Mouse (Mus musculus) neural tube, embryonic 14.5 days (tissue): ENCODE data around the gene Fitm2. TPM values are rescaled to one million over a fixed set of nuclear protein-coding genes. Genes with fewer than 3 reads are reported as not detected.

Experiments
- ATAC-seq: fragments of 200-750 bp; cut with Nextera tagmentation; 2 replicates; pipeline ENCODE4 v1.8.0; 2017; ENCODE audit warnings: low read depth, mild to moderate bottlenecking, moderate TSS enrichment, moderate library complexity
- H3K27ac ChIP-seq: fragments of 300-500 bp; sonication (generic); 2 replicates; pipeline ENCODE4 v1.5.1; 2014; ENCODE audit warnings: low read depth, mild to moderate bottlenecking, control low read depth, low read length, moderate library complexity, mixed read lengths
- H3K27me3 ChIP-seq: fragments of 300-500 bp; sonication (generic); 2 replicates; pipeline ENCODE4 v1.6.1; 2014; ENCODE audit warnings: low read length; ENCODE audit not compliant: control insufficient read depth, insufficient read depth
- H3K36me3 ChIP-seq: fragments of 300-500 bp; sonication (generic); 2 replicates; pipeline ENCODE4 v1.6.1; 2014; ENCODE audit warnings: low read length, mixed read lengths; ENCODE audit not compliant: control insufficient read depth, insufficient read depth
- H3K4me1 ChIP-seq: fragments of 300-500 bp; sonication (generic); 2 replicates; pipeline ENCODE4 v1.6.1; 2014; ENCODE audit warnings: low read length; ENCODE audit not compliant: control insufficient read depth, insufficient read depth
- H3K4me2 ChIP-seq: fragments of 300-500 bp; sonication (generic); 2 replicates; pipeline ENCODE4 v1.6.1; 2014; ENCODE audit warnings: mild to moderate bottlenecking, low read depth, low read length, control low read depth
- H3K4me3 ChIP-seq: fragments of 300-500 bp; sonication (generic); 2 replicates; pipeline ENCODE4 v1.5.1; 2014; ENCODE audit warnings: low read depth, low read length, control low read depth, mixed read lengths
- H3K9ac ChIP-seq: fragments of 300-500 bp; sonication (generic); replicated peaks from 2 replicates; pipeline ENCODE4 v1.6.1; 2014; ENCODE audit warnings: low read depth, mild to moderate bottlenecking, control low read depth, low read length, mixed read lengths
- H3K9me3 ChIP-seq: fragments of 300-500 bp; sonication (generic); 2 replicates; pipeline ENCODE4 v1.6.1; 2016; ENCODE audit warnings: low read length; ENCODE audit not compliant: control insufficient read depth
- WGBS: fragments of 180-500 bp; shearing (Covaris S2); extraction: QIAGEN DNeasy Blood & Tissue Kit; methylation state at CpG from one replicate; pipeline ENCODE4 v1.1.7; 2014; 5-methylcytosine and 5-hydroxymethylcytosine counted together
- polyA plus RNA-seq: library from polyadenylated mRNA; unstranded; fragments of >200 nt; fragmentation: Nextera tagmentation; extraction: Ambion mirVana; gene quantifications from 2 replicates; pipeline ENCODE4 v1.2.1, GENCODE M21; 2014

Gene Fitm2
- polyA plus RNA-seq, result 16.2 and 18.8 TPM in 2 replicates

DNA sequence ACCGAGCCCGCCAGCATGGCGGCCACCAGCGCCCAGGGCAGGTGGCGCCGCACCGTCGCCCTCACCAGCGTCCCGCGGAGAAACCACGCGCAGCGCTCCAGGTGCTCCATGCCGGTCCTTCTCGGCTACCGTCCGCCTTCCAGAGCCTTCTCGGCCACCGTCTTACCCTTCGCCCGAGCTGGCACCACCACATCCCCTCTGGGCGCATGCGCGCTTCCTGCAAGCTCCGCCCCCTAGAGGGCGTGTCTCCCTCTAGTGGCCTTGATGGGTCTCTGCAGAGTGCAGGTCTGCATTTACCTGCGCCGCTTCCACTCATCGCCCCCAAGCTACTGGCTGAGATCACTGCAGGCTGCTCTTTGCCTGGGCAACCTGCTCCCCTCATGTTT lies at the start of gene Fitm2:
Gene Fitm2 (minus strand): TSS at position 164 of the 386 bp plus-strand sequence.
- WGBS, result under 1% methylated on average over 27 of the region's 30 CpGs
- Histone ChIP-seq H3K4me2 (peak within 1 kb of the TSS; percentile 85), H3K9ac (peak within 1 kb of the TSS; percentile 75), H3K9me3 (no peaks in the 10 kb centered on the region), H3K4me3 (peak within 1 kb of the TSS; percentile 87), H3K4me1 (0 out of 2 replicates have a peak, but pooled peaks cover 4% of the 10 kb centered on the region), H3K27ac (peak within 1 kb of the TSS; percentile 81), H3K27me3 (no peaks in the 10 kb centered on the region), H3K36me3 (peaks cover 14% of the 10 kb centered on the region)
- ATAC-seq, result peak; percentile 96

DNA sequence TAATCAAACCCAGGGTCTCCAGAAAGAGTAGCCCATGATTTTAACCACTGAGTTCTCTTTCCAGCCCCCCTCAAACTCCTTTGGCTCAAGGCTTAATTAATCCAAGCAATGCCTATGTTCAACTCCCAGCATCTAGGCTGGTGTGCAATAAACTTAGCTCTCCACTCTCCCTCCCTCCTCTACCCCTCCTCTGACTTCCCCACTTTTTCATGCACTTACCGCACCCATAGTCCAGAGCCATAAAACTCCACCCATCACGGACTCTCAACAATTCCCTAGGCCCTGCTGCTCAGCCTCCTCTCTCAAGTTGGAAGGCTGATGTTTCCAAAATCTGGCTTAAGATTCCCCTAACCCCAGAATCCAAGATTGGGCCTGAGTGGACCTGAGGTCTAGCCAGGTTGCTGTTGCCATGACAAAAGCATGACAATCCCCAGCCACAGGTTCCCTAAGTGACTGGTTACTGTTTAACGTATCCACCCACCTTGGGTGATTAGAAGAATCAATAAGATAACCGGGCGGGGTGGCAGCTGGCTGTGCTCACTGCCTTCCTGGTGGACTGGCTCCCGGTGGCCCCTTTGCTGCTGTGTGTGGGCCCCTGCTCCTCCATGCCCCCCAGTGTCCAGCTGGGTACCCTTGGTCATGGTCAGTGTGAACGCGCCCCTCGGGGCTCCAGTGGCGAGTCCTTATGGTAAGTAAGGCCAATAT lies 34.0 kb upstream of the Fitm2 start, which contains the start of gene Hnf4a:
Gene Hnf4a (plus strand): TSS at position 509 of the 705 bp plus-strand sequence.
- Histone ChIP-seq H3K27me3 (no peaks in the 10 kb centered on the region), H3K9ac (no peak within 1 kb of the TSS), H3K9me3 (no peaks in the 10 kb centered on the region), H3K36me3 (no peaks in the 10 kb centered on the region), H3K4me3 (no peak within 1 kb of the TSS), H3K4me1 (no peaks in the 10 kb centered on the region), H3K27ac (no peak within 1 kb of the TSS), H3K4me2 (no peak within 1 kb of the TSS)
- 75% methylated on average over 10 of the region's 10 CpGs for WGBS
- ATAC-seq, result no peak

DNA sequence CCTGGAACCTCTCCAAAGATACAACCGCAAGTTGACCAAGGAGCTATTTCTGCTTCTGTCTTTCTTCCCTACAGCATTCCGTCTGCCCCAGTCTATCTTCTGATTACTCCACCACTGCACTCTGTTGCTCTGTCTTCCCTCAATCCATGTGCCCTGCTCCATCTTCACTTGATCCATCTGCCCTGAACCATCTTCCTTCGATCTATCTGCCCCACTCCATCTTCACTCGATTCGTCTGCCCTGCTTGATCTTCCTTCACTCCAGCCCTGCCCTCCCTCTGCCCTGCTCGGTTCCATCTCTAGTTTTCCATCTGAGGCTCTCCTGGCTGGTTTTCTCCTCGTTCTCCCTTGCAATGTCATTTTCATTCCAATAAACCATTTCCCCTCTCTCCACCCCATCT lies 30.8 kb upstream of the Fitm2 start:
- H3K4me1 ChIP-seq, result no peaks in the 10 kb centered on the region
- no peak overlapping the region for H3K4me2 ChIP-seq
- H3K36me3 ChIP-seq, result no peaks in the 10 kb centered on the region
- H3K9ac ChIP-seq, result no peak overlapping the region
- H3K27ac ChIP-seq, result no peak overlapping the region
- WGBS, result 65% methylated on average over 7 of the region's 7 CpGs
- no peak for ATAC-seq
- no peak overlapping the region for H3K4me3 ChIP-seq
- no peaks in the 10 kb centered on the region for H3K9me3 ChIP-seq
- H3K27me3 ChIP-seq, result no peaks in the 10 kb centered on the region

DNA sequence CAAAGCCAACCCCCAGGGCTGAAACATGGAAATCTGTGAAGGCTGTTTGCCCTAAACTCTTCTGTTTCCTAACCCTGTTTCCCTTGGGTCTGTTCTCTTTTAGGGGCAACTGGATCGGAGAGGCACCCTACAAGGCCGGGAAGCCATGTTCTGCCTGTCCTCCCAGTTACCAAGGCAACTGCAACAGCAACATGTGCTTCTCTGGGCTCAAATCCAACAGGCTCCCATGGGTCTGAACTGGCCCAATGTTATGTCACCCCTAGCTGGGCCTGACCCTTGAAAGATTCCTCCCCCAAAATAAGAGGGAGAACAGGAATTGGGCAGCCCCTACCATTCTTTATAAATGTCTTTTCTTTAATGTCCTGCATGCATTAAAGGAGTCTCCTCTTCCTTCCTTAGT lies 29.8 kb upstream of the Fitm2 start:
- Histone ChIP-seq H3K4me2 (no peak overlapping the region), H3K4me1 (no peaks in the 10 kb centered on the region), H3K27ac (no peak overlapping the region), H3K4me3 (no peak overlapping the region), H3K9me3 (no peaks in the 10 kb centered on the region), H3K9ac (no peak overlapping the region), H3K36me3 (no peaks in the 10 kb centered on the region), H3K27me3 (no peaks in the 10 kb centered on the region)
- no peak for ATAC-seq
- 65% methylated on average over 2 of the region's 2 CpGs for whole genome bisulfite sequencing

DNA sequence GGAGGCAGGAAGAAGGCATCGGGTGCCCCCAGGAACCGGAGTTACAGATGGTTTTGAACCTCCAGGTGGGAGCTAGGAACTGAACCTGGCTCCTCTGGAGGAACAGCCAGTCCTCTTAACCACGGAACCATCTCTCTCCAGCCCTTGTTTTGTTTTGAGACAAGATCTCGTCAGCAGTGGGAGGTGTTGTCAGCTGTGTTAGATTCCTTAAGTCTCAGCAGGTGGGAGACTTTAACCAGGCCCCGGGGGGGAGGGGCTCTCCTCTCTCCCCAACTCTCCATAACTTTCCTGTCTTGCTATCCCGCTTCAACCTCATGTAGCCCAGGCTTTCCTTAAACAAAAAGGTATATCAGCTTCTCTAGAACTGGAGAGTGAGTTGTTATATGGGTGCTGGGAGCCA lies 22.0 kb upstream of the Fitm2 start:
- Histone ChIP-seq H3K27ac (no peak overlapping the region), H3K4me2 (no peak overlapping the region), H3K4me1 (no peaks in the 10 kb centered on the region), H3K9me3 (no peaks in the 10 kb centered on the region), H3K4me3 (no peak overlapping the region), H3K36me3 (no peaks in the 10 kb centered on the region), H3K9ac (no peak overlapping the region), H3K27me3 (no peaks in the 10 kb centered on the region)
- no peak for ATAC-seq
- WGBS, result 58% methylated on average over 6 of the region's 6 CpGs

DNA sequence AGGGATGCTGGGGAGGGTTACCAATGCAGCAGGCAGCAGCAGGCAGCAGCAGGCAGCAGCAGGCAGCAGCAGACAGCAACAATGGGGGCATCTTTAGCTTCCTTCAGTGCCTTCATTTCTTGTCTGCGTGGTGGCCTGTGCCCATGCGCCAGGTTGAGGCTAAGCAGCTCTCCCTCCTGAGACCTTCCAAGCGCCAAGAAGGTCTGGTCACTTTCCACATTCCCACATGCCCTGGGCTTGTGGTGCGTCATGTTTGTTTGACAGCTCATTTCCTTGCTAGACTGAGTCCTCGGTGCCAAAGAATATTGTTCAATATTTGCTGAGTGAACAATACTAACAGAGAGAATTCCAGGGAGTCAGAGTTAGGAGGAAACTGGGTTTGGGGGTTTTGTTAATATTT lies 21.5 kb upstream of the Fitm2 start:
- Histone ChIP-seq H3K27ac (no peak overlapping the region), H3K9me3 (no peaks in the 10 kb centered on the region)
- WGBS, result 64% methylated on average over 5 of the region's 5 CpGs

DNA sequence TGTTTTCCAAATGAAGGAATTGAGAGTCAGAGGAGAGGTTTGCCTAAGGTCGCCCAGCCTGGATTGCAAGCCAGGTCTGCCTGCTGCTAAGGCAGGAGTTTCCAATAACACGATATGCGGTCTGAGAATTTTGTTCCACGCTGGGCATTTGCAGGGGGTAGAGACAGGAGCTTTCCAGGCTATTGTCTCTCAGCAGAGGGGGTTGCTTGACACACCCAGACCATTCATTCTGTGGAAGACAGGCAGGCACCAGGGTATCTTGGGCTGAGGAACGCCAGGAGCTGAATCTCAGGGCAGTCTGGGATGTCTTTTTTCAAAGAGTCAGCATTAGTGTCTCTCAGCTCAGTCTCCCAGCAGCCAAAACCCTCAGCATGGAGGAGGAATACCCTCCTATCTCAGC lies 20.6 kb upstream of the Fitm2 start:
- Histone ChIP-seq H3K27me3 (no peaks in the 10 kb centered on the region), H3K36me3 (no peaks in the 10 kb centered on the region), H3K4me2 (no peak overlapping the region), H3K4me1 (no peaks in the 10 kb centered on the region), H3K27ac (no peak overlapping the region), H3K4me3 (no peak overlapping the region), H3K9ac (no peak overlapping the region), H3K9me3 (no peaks in the 10 kb centered on the region)
- ATAC-seq, result no peak
- WGBS, result 20% methylated on average over 5 of the region's 5 CpGs

More for the DNA sequence above, 21.5 kb upstream of the Fitm2 start:
- no peaks in the 10 kb centered on the region for H3K36me3 ChIP-seq
- ATAC-seq, result no peak
- no peaks in the 10 kb centered on the region for H3K4me1 ChIP-seq
- H3K27me3 ChIP-seq, result no peaks in the 10 kb centered on the region
- no peak overlapping the region for H3K9ac ChIP-seq
- no peak overlapping the region for H3K4me3 ChIP-seq
- no peak overlapping the region for H3K4me2 ChIP-seq

DNA sequence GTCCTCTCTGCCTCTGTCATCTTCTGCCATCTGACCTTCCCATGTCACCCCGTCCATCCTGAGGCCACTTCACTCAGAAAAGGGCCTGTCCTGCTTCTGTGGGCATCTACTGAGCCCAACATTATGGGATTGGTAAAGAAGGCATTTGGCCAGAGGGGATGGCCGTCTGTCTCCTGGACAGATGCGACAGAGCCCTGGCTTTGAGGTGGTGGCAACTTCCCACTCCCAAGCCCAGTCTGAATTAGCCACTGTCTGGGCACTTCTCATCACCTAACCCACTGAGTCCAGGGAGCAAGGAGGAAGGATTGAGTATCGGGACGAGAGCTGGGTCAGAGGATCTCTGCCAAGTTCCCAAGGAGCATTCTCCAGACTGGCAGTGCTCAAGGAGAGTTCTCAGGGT lies 19.6 kb upstream of the Fitm2 start, which contains the start of gene R3hdml:
Gene R3hdml (plus strand): TSS at position 301 of the 400 bp plus-strand sequence.
- H3K27ac ChIP-seq, result no peak within 1 kb of the TSS; the same call in 1 of the 2 replicates
- H3K9me3 ChIP-seq, result no peaks in the 10 kb centered on the region
- WGBS, result 77% methylated on average over 5 of the region's 5 CpGs
- H3K27me3 ChIP-seq, result no peaks in the 10 kb centered on the region
- no peak within 1 kb of the TSS for H3K9ac ChIP-seq
- no peak within 1 kb of the TSS for H3K4me2 ChIP-seq
- no peaks in the 10 kb centered on the region for H3K4me1 ChIP-seq
- ATAC-seq, result no peak
- H3K4me3 ChIP-seq, result no peak within 1 kb of the TSS
- H3K36me3 ChIP-seq, result no peaks in the 10 kb centered on the region

DNA sequence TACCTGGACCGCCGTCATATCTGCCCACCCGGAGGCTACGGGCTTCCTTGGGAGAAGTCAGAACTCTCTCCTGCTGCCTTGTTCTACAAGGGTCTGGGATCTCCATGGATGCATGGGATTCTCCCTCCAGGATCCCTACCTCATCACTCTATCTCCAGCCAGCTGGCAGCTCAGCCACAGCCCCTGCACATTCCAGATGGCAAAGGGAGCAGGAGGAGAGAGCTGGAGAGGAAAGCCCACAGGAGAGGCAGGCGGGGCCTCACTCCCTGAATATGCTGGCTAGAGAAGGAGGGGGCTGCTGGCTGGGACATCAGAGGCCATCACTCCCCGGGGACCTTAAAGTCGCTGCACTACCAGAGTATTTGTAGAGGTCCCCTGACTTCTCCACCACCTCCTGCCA lies 18.9 kb upstream of the Fitm2 start:
- Histone ChIP-seq H3K27ac (no peak overlapping the region; the same call in 1 of the 2 replicates), H3K36me3 (no peaks in the 10 kb centered on the region), H3K4me3 (no peak overlapping the region), H3K4me1 (no peaks in the 10 kb centered on the region), H3K9me3 (no peaks in the 10 kb centered on the region), H3K4me2 (no peak overlapping the region), H3K9ac (no peak overlapping the region), H3K27me3 (no peaks in the 10 kb centered on the region)
- no peak for ATAC-seq
- WGBS, result 63% methylated on average over 6 of the region's 7 CpGs
